Mouse (Mus musculus): ENCODE measurements at regions not wholly inside any gene's neighbourhood (a gene's known extent, or its start where the extent isn't known, plus 50 kb on each side); places are given as distances from the start of the nearest gene placed in this dataset.

DNA sequence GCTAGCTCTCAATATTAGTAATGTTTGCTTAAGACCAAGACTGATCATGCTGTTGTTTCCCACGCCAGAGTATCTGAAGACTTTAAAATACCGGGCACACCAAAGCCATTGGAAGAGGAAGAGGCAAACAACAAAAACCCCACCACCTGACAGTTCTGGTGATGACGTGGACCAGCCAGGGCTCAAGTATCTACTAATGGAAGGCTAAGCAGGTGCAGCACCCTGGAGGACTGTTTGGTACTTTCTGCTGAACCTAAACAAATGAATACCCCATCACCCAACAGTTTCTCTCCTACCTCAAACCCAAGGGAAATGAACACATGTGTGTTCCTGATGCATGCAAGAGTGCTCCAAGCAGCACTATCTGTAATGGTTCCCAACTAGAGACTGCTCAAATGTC lies 160.3 kb upstream of the Prdm1 start:
- no peak for TF ChIP-seq CTCF (IDR thresholded peaks at IDR 0.05; ENCODE audit: low read depth, low read length)
- no peak for TF ChIP-seq GATA1 (IDR thresholded peaks at IDR 0.05; ENCODE audit: borderline replicate concordance, low read length)
- no peak for TF ChIP-seq TAL1 (conservative IDR thresholded peaks at IDR 0.05; ENCODE audit: low read depth, low read length)
- no peak for TF ChIP-seq POLR2AphosphoS5 (IDR thresholded peaks at IDR 0.05; ENCODE audit: insufficient replicate concordance, low read depth, low read length)
- no peak for TF ChIP-seq GATA2 (IDR thresholded peaks at IDR 0.05; ENCODE audit: borderline replicate concordance, low read depth, low read length)
